Mouse (Mus musculus) hindbrain, embryonic 14.5 days (tissue): ENCODE results near the gene Txndc12. TPM values are rescaled to one million over a fixed set of nuclear protein-coding genes. Genes with fewer than 3 reads are reported as not detected.

Source experiments
- ATAC-seq: fragments of 200-750 bp; cut with Nextera tagmentation; 2 replicates; pipeline ENCODE4 v1.8.0; 2017; ENCODE audit warnings: moderate number of reproducible peaks, mild to moderate bottlenecking, moderate TSS enrichment, moderate library complexity; ENCODE audit not compliant: low FRiP score
- DNase-seq: peaks from one replicate; pipeline ENCODE4 v3.0.0-alpha.2; 2015; ENCODE audit warnings: low spot score
- H3K27ac ChIP-seq: fragments of 300-500 bp; sonication (generic); 2 replicates; pipeline ENCODE4 v1.5.1; 2014; ENCODE audit warnings: mild to moderate bottlenecking, moderate library complexity
- H3K27me3 ChIP-seq: fragments of 300-500 bp; sonication (generic); 2 replicates; pipeline ENCODE4 v1.6.1; 2014; ENCODE audit warnings: mild to moderate bottlenecking, low read length, mixed read lengths; ENCODE audit not compliant: control insufficient read depth, insufficient read depth
- H3K36me3 ChIP-seq: fragments of 300-500 bp; sonication (generic); replicated peaks from 2 replicates; pipeline ENCODE4 v1.6.1; 2014; ENCODE audit not compliant: control insufficient read depth, insufficient read depth
- H3K4me1 ChIP-seq: fragments of 300-500 bp; sonication (generic); replicated peaks from 2 replicates; pipeline ENCODE4 v1.6.1; 2014; ENCODE audit warnings: antibody characterized with exemption, low read length, mixed read lengths; ENCODE audit not compliant: control insufficient read depth, insufficient read depth
- H3K4me2 ChIP-seq: fragments of 300-500 bp; sonication (generic); replicated peaks from 2 replicates; pipeline ENCODE4 v1.6.1; 2014; ENCODE audit warnings: mild to moderate bottlenecking, moderate library complexity
- H3K4me3 ChIP-seq: fragments of 300-500 bp; sonication (generic); replicated peaks from 2 replicates; pipeline ENCODE4 v1.5.1; 2014; ENCODE audit warnings: mild to moderate bottlenecking, low read length
- H3K9ac ChIP-seq: fragments of 300-500 bp; sonication (generic); 2 replicates; pipeline ENCODE4 v1.6.1; 2014
- H3K9me3 ChIP-seq: fragments of 300-500 bp; sonication (generic); 2 replicates; pipeline ENCODE4 v1.6.1; 2016; ENCODE audit warnings: low read length; ENCODE audit not compliant: control insufficient read depth
- WGBS: fragments of 180-500 bp; shearing (Covaris S2); extraction: QIAGEN DNeasy Blood & Tissue Kit; methylation state at CpG from one replicate; pipeline ENCODE4 v1.1.7; 2014; 5-methylcytosine and 5-hydroxymethylcytosine counted together
- polyA plus RNA-seq: library from polyadenylated mRNA; unstranded; fragments of >200 nt; fragmentation: Nextera tagmentation; extraction: Ambion mirVana; gene quantifications from 2 replicates; pipeline ENCODE4 v1.2.1, GENCODE M21; 2014

The Txndc12 gene
- polyA plus RNA-seq, 1 experiment from 2014 or later = 77.4 TPM

GRCm38 (mm10) chr4:108825677-108826076 is 8.7 kb upstream of the Txndc12 start:
- Histone ChIP-seq H3K4me3 (no peak overlapping the region), H3K9me3 (no peaks in the 10 kb centered on the region), H3K27me3 (no peaks in the 10 kb centered on the region), H3K27ac (no peak overlapping the region), H3K4me1 (peaks cover under 1% of the 10 kb centered on the region; the same call in 1 of the 2 replicates), H3K36me3 (peaks cover 91% of the 10 kb centered on the region), H3K4me2 (no peak overlapping the region), H3K9ac (no peak overlapping the region)
- WGBS = 96% methylated on average over 3 of the region's 3 CpGs
- ATAC-seq (no peak), DNase-seq (no peak)

DNA sequence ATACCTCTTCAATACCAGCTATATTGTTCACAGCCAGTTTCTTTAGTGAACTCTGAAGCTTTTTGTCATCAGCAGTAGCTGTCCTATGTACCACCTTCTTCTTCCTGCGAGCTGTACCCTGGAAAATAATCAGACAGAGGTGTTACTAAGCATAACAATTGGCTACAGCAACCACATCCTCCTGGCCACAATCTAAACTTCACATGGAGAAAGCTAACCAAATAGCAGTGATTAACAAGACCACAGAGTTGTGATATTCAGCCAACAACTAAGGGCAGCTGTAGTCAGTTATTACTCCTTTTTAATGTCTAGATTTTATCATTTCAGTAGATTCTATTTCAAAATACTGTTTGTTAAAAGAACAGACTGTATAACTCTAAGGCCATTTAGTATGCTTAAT is 8.3 kb upstream of the Txndc12 start:
- ATAC-seq = no peak
- no peak overlapping the region for H3K9ac ChIP-seq
- no peak overlapping the region for H3K27ac ChIP-seq
- H3K27me3 ChIP-seq = no peaks in the 10 kb centered on the region
- no peak overlapping the region for H3K4me2 ChIP-seq
- no peak for DNase-seq
- no peaks in the 10 kb centered on the region for H3K9me3 ChIP-seq
- H3K4me3 ChIP-seq = no peak overlapping the region
- peaks cover 87% of the 10 kb centered on the region for H3K36me3 ChIP-seq
- H3K4me1 ChIP-seq = peaks cover 4% of the 10 kb centered on the region; the same call in 1 of the 2 replicates
- 96% methylated on average over 1 of the region's 1 CpGs for WGBS

- Histone ChIP-seq H3K9ac (no peak overlapping the region), H3K9me3 (no peaks in the 10 kb centered on the region), H3K36me3 (peaks cover 82% of the 10 kb centered on the region), H3K4me2 (no peak overlapping the region), H3K4me1 (peaks cover 10% of the 10 kb centered on the region), H3K27me3 (no peaks in the 10 kb centered on the region), H3K27ac (no peak overlapping the region), H3K4me3 (no peak overlapping the region)
- WGBS = 93% methylated on average over 2 of the region's 2 CpGs
- no peak for ATAC-seq
- DNase-seq = no peak
Measured at GRCm38 (mm10) chr4:108826643-108827042, 7.8 kb upstream of the Txndc12 start.

- Histone ChIP-seq H3K4me1 (peaks cover 24% of the 10 kb centered on the region), H3K9me3 (no peaks in the 10 kb centered on the region), H3K27ac (no peak overlapping the region), H3K36me3 (peaks cover 44% of the 10 kb centered on the region), H3K9ac (0 out of 2 replicates have a peak overlapping the region, but pooled peaks have one; percentile 29), H3K27me3 (no peaks in the 10 kb centered on the region), H3K4me2 (peak overlapping the region; percentile 63), H3K4me3 (no peak overlapping the region)
- DNase-seq (no peak), ATAC-seq (no peak)
- WGBS = 86% methylated on average over 1 of the region's 1 CpGs
Measured at GRCm38 (mm10) chr4:108830698-108831097, 3.7 kb upstream of the Txndc12 start.

GRCm38 (mm10) chr4:108832916-108833827 is 1.2 kb upstream of the Txndc12 start, which contains the start of gene Btf3l4:
Gene Btf3l4, minus strand, starts transcription at chr4:108833614.
- H3K27me3 ChIP-seq = no peaks in the 10 kb centered on the region
- peaks cover 22% of the 10 kb centered on the region for H3K36me3 ChIP-seq
- peak within 1 kb of the TSS; percentile 89 for H3K4me2 ChIP-seq
- no peaks in the 10 kb centered on the region for H3K9me3 ChIP-seq
- H3K27ac ChIP-seq = peak within 1 kb of the TSS; percentile 95
- peaks cover 37% of the 10 kb centered on the region for H3K4me1 ChIP-seq
- peak within 1 kb of the TSS; percentile 98 for H3K9ac ChIP-seq
- DNase-seq = peak; percentile 96
- H3K4me3 ChIP-seq = peak within 1 kb of the TSS; percentile 92
- ATAC-seq = peak; percentile 94
- whole genome bisulfite sequencing = under 1% methylated on average over 71 of the region's 73 CpGs

DNA sequence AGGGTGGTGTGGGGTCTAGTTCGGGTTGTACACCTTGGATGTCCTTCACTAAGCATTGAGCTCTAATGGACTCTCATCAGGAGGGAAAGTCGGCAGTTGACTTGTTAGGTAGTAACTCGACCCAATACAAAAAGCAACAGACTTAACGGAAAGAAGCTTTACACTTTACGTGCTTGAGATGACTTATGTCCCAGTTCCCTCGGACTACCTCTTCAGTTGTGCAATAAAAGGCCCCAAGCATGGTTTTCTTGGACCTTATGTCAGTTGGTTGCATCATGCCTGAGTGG is 630 bp upstream of the Txndc12 start:
- Histone ChIP-seq H3K4me1 (peaks cover 37% of the 10 kb centered on the region), H3K36me3 (peaks cover 16% of the 10 kb centered on the region), H3K9me3 (no peaks in the 10 kb centered on the region), H3K27ac (peak overlapping the region; percentile 95), H3K9ac (peak overlapping the region; percentile 98), H3K4me2 (peak overlapping the region; percentile 89), H3K27me3 (no peaks in the 10 kb centered on the region), H3K4me3 (peak overlapping the region; percentile 92)
- ATAC-seq (no peak), DNase-seq (no peak)
- WGBS = 0% methylated on average over 6 of the region's 6 CpGs

- Histone ChIP-seq H3K9me3 (no peaks in the 10 kb centered on the region), H3K4me2 (peak overlapping the region; percentile 89), H3K4me3 (peak overlapping the region; percentile 92), H3K4me1 (peaks cover 37% of the 10 kb centered on the region), H3K27ac (peak overlapping the region; percentile 95), H3K27me3 (no peaks in the 10 kb centered on the region), H3K36me3 (peaks cover 5% of the 10 kb centered on the region), H3K9ac (peak overlapping the region; percentile 98)
- DNase-seq (no peak), ATAC-seq (no peak)
- WGBS = under 1% methylated on average over 15 of the region's 15 CpGs
Measured at GRCm38 (mm10) chr4:108834971-108835311, 540 bp downstream of the Txndc12 start.

- Histone ChIP-seq H3K9me3 (no peaks in the 10 kb centered on the region), H3K4me2 (peak overlapping the region; percentile 89), H3K4me3 (peak overlapping the region; percentile 92), H3K27me3 (no peaks in the 10 kb centered on the region), H3K36me3 (no peaks in the 10 kb centered on the region), H3K9ac (peak overlapping the region; percentile 98), H3K4me1 (peaks cover 37% of the 10 kb centered on the region), H3K27ac (no peak overlapping the region; the same call in 1 of the 2 replicates)
- 64% methylated on average over 3 of the region's 3 CpGs for WGBS
- ATAC-seq (no peak), DNase-seq (no peak)
Measured at GRCm38 (mm10) chr4:108835496-108835895, 1.1 kb downstream of the Txndc12 start.

DNA sequence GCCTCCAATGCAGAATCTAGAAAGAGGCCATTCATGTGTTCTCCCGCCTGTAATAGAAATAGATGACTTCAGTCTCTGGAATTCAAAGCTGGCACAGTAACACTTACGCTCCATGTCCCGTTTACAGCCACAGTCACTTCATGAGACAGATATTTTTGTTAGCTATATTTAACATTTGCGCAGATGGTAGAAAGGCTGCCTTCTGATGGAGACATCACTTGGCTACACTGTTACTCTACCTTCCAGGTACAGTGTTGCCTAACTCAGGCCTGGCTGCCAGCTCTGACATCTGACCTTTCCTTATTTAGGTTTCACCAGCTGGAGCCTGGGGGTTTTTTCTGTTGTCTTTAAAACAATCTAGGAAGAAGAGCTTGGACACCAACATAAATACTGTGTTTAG is 3.6 kb downstream of the Txndc12 start:
- Histone ChIP-seq H3K27me3 (no peaks in the 10 kb centered on the region), H3K9me3 (no peaks in the 10 kb centered on the region), H3K4me1 (peaks cover 18% of the 10 kb centered on the region), H3K9ac (no peak overlapping the region), H3K4me3 (no peak overlapping the region), H3K27ac (no peak overlapping the region), H3K4me2 (no peak overlapping the region), H3K36me3 (no peaks in the 10 kb centered on the region)
- WGBS = 92% methylated on average over 4 of the region's 4 CpGs
- ATAC-seq (no peak), DNase-seq (no peak)
